Mouse (Mus musculus) fat pad, adult 2 months (tissue): ENCODE measurements around the gene Cobl.

Experiments used
- DNase-seq: peaks from one replicate; pipeline ENCODE4 v3.0.0-alpha.2; 2011; ENCODE audit warnings: low read depth, low spot score; ENCODE audit errors: extremely low read depth

Gene Cobl

DNA sequence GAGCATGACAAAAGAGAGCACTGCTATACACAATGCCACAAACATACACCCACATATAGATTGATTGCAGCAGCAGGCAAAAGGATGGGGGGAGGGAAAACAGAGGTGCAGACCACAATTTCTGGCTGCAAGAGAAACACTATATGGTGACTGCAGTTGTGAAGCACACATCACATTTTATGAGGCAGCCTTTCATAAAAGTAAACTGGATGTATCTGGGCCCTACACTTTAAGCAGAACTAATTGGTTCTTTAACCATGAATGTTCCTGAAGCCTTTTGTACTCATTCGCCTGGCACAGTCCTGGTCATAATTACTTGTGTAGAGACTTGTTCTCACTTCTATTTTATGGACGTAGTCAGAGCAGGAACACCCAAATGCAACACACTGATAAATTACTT, 19.5 kb downstream of the Cobl start:
- DNase-seq: no peak

DNA sequence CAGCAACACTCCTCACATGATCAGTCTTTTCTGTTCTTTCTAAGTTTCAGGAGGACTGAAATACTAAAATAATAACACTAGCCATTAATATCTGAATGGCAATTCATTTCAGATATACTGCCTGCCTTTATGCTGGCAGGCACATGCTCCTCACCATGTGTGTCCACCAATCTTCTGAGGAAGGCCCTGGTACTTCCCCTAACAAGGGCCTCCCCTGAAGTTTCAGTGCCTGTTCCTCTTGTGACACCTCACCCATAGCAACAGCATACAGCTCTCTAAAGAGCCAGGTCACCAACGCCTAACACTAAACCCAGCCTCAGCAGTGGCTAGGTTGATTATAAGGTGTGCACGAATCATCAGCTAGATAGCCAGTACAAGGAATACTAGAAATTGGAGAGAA, 20.5 kb downstream of the Cobl start:
- DNase-seq: no peak

DNA sequence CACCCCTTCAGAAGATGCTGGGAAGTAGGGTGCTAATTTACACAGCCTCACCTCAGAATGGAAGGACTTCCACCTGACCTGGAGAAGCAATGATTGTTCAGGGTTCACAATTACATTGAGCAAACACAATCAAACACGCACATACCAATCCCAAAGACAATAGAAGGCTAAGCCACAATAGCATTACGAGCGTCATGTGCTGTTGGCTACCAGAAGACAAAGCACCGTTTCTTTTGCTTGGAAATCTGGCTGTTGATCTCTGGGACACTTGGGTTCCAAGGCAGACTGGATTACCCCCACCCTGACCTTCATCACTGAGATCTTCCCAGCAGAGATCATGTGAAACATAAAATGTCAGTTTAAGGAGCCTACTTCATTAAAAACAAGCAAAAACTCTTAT, 21.1 kb downstream of the Cobl start:
- no peak for DNase-seq

DNA sequence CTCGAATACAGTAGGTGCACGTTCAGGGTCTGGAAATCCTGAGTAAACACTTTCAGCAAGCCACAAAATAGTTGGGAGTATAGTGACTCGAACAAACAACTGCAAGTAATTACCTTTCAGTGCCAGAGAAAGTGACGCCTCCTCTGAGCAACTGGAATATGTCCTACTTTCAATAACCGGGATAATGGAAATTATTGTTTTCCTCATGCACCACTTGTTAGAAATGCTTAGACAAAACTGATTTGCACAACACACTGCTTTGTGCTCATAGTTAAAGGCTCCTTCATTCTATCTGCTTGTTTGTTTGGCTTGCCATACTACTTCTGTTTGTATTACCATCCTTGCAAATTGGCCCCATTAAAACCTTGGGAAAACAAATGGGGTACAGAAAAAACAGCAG, 21.6 kb downstream of the Cobl start:
- no peak for DNase-seq

DNA sequence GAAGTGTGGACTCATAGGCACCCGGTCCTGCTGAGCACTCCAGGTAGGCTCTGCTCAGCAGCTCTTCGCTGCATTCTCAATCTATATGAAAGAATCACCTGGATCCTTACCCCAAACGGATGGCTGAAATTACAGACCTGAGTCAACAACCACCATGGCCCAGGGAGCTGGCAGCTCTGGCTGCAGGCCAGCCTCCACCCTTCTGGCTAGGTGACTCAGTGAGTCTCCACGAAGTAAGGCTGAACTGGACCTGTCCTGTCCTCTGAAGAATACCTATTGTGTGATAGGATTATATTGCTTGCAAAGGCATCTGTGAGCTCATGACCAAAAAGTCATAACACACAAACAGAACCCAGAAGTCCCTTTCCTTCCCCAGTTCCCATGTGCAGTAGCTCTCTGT, 22.5 kb downstream of the Cobl start:
- DNase-seq: no peak

DNA sequence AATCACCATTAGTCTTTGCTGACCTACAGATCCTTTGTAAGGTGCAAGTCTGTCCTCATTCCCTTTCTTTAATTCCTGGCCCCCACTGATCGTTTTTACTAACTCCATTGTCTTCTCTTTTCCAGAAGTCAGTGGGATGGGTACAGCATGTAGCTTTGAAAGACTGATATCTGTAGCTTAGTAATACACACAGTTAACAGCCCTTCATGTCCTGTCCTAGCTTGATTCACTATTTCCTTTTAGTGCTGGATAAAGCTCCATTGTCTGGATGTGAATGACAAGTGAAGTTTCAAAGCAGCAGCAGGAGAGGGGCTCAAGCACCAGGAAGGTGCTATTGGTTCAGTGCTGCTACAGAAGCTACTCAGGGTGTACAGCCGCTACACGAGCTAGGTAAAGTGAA, 28.9 kb downstream of the Cobl start:
- no peak for DNase-seq

DNA sequence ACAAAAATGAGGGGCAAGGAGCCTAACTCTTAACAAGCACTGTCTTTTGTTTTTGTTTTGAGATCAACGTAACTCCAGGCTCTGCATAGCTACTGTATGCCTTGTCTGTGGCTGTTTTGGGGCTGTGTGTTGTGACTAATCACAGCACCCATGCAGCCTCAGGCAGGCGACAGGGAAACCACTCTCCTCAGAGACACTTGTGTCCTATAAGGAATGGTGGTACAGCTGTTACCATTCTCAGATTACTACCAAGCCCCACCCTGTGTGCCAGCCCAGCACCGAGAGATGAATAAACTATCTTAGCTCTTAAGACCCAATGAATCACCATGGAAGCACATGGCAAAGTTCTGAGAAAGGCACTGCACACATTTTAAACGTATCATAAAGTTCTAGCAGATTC, 29.7 kb downstream of the Cobl start:
- DNase-seq: no peak

DNA sequence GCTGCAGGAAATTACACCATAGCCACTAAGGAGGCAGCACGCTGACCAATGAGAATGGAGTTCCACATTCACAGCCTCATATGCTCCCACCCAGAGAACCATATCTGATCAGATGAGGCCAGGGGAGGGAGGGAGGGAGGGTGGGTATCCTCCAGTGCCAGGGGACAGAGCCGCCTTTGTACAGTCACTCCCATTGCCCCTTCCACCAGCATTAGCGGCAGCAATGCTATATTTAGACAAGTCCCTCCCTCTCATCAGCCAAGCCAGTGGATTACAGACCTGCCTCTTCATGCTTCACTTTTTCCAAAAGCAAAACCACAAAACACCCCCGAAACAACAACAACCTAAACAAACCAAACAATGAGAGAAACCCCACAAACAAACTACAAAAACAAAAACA, 30.2 kb downstream of the Cobl start:
- no peak for DNase-seq

DNA sequence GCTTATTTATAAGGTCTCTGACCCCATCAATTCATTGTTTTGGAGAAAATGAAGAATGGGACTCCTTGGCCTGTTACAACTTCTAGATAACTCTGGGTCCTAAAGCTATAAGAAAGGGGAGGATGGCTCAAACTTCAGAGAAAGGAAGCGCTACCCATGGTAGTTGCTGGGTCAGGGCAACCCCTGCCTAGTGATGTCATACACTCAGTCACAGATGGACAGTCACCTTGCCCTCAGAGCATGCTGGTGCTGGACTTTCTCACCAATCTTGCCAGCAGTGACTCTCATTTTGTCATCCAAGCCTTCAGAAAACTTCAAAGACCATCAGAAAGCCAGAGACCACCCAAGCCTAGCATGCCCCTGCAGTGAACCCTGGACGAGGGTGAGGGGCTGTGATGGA, 32.8 kb downstream of the Cobl start:
- no peak for DNase-seq

DNA sequence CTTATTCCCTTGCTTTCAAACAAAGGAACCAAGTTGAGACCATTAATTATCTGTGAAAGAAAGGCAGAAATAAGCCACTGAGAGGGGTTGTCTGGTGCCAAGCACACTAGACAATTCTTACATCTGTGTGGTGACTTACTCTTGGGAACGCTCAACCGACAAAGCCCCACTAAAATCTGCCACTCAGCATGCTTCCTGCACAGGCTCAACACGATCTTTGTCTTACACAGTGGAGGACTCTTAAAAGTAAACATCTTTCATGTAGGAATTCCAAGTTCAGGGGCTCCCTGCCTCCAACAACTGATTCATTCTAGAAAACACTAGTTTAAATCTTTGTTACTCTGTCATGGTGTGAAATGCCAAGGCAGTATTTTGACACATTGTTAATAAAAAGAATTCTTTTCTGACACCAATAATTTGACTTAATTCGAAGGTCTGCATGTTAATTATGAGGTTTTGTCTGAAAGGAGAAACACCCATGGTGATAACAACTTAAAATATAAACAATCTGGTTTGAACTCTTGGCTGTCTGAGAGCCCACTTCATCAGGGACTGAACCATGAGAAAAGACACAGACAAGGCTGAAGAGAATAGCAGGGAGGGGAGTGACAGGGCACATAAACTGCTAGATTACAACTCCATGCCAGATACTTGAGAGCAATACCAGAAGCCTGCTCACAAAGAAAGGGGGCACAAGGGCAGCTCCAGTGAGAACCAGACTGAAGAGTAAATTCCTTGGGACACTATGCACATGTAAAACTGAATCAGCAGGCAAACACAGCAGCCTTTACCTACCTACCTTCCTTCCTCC, 34.3 kb downstream of the Cobl start:
- DNase-seq: no peak

DNA sequence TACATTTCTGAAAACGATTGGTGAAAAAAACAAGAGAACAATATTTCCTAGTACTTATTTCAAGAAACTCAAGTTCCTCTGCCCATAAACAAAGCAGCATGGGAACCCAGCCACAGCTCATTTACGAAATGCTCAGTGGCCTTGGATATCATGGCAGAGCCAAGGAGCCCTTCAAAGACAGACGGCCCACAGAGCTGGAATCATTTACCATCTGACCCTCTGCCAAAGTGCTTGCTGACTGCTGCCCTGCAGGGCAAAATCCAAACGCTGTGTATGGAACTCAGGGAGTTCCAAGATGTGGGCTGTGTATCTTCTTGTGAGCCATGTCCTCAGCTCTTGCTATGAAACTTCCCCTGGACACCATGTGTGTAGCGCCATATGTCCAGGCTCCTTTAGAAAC, 38.0 kb downstream of the Cobl start:
- no peak for DNase-seq

DNA sequence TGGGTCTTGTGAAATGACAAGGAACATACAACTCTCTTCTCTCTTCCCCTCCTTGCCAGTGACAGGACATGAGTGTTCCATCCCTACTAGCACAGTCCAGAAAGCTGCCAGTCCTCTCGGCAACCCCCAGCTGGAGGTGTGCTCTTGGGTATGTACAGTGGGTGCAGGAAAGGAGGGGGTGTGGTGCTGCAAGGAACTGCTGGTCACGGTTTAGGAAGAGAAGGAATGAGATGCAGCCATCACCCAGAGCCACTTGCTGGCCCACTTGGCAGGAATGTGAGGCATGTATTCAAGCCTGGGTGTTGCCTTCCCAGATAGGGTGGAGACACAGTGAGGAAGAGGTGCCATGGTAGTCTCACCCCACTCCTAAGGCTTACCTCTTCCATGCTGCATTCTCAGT, 40.6 kb downstream of the Cobl start:
- no peak for DNase-seq

DNA sequence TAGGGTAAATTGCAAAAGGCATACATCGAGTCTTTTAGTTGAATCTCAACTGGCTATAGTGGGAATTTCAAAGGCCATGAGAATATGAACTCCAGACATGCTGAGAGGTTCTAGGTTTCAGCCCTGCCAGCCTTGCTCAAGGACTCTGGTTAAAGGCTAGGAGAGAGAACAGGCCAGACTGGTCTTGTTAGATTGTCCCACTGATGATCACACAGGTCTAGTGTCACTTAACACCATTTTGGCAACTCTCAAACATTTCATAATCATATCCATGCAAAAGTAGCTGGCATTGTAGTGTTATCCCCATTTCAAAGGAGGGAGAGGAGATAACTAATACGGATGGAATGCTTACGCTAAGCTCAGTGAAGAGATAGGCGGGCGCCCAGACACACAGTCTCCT, 43.6 kb downstream of the Cobl start:
- peak; percentile 50 for DNase-seq

DNA sequence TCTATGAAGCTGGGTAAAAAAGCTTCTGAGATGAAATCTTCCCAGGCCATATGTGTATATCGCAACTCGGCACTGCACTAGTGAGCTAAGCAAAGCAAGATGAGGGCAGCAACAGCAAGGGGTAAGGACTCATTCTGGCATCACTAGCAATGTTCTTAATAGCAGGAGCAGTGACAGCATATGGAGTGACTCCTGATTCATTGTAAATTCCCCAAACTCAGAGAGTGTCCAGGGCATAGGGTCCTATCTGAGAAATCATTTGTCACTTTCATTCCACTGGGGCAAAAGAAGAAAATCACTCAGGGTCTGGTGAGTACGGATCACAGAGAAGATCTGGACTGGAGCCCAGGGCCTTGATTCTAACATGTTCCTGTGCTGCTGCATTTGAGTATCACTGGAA, 44.6 kb downstream of the Cobl start:
- DNase-seq: no peak

DNA sequence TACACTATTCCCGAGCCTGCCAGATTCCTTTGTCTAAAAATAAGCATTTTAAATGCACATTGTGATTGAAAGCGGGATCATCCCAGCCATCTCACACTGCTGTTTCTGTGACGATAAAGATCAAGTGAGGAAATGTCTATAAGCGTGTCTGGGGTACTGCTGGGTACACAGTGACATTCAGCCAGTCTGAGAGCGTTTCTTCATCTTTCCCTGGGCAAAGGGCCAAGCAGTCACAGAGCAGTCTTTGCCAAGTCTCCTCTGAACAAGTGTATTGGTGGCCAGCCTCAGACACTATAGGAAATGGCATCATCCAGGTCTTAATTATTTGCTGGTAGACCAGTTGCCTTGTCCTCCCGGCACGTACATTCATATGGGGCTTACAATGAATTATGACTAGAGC, 47.9 kb downstream of the Cobl start:
- DNase-seq: no peak

DNA sequence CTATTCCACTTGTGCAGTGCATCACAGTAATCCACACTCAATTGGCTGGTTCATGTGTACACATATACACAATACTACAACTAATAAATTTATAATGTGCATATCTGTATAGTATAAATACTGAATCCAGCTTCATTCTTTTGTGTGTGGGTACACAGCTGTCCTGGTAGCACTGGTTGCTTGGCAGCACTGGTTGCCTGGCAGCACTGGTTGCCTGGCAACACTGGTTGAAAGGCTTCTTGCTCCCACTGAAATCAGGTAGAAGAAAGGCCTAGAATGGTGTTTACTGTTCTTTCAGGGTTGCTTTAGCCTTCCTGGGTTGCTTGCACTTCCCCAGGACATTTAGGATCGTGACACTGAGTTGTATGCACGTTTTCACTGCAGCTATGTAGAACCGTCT, 49.4 kb downstream of the Cobl start:
- no peak for DNase-seq

DNA sequence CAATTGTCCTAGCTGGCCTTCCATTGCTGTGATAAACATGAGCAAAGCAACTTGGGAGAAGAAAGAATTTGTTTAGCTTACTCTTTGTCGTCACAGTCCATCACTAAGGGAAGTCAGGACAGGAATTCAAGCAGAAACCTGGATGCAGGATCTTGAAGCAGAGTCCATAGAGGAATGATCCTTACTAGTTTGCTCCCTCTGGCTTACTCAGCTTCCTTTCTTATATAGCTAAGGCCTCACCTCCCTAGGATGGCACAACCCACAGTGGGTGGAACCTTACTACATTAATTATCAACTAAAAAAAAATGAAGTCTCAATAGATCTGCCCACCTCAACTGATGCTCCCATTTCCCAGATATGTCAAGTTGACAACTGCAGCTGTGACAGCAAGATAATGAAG, 52.8 kb downstream of the Cobl start:
- DNase-seq: no peak

DNA sequence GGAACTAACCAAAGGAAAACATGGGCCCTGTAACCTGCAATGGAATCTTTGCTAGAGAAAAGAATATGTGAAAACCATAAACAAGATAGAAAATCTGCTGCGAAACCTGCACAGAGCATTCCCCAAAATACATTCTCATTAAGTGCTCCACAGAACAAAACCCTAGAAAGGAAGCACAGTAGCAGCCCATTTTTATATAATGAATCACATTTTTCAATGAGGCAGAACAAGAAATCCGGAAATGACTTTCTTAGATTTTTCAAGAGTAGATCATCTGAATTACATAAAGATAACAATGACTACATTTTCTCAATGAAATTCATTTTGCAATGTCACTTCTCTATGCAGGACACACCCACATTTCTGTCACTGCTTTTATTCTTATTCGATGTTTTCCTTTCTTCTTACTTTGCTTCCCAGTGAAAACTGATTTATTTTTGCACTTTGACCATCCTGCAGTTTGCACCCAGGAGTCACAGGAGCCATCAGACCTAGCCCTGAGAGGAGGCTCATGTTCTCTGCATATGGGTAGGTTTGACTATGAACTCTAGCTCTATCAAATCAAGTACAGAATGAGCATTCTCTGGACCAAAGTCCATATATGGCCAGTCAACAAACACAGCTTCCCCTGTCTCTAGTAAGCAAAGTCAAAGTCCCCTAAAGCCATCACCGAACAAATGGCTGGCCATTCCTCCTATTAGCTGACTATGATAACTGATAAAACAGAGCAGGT, 53.5 kb downstream of the Cobl start:
- no peak for DNase-seq

DNA sequence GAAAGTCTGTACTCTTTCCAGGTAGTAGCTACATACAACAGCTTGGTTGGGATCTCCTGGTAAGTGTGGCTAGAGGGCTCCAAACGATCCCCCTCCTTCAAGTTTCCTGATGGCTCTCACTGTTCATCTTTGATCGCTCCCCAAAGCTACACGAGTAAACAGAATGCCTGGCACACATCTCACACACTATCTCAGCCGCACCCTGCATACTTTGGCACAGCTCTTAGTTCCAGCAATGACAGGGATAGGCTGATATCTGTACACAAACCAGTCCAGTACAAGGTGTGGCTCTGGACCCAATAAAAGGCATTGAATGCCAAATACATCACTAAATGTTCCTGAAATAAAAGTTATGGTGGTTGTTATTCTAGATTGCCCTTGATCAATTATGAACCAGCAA, 55.3 kb downstream of the Cobl start:
- DNase-seq: no peak

DNA sequence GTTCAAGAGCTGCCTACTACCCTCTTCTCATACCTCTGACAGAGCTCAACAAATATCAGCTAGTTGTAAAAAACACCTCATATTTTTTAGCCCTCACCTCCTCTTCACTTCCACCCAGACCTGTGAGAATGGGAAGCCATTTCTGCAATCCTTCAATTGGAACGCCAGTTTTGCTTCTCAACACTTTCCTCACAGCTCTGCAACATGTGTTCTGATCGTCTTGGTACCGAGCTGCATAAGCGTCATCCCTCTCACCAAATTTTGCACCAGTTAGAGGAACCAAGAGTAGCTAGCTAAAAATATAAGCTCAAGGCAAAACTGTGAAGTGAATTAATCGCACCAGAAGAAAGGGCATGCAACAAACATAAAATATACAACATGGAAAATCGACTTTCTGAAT, 56.9 kb downstream of the Cobl start:
- no peak for DNase-seq

DNA sequence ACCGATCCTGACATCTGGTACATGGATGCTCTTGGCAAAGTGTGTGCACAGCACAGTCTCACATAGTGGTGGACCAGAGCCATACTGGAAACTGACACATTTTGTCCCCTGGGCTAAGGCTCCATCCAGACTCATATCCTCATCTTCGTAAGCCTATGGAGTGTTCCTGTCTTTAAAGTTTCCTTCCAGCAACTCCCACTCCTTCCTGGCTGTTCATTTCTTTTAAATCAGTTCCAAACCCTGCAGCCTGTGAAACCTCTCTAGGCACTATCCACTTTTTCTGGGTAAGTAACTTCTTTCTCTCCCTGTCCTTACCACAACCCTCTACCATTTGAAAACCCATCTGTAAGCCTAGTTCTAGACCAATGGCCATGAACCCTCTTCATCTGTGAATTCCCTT, 64.9 kb downstream of the Cobl start:
- no peak for DNase-seq

DNA sequence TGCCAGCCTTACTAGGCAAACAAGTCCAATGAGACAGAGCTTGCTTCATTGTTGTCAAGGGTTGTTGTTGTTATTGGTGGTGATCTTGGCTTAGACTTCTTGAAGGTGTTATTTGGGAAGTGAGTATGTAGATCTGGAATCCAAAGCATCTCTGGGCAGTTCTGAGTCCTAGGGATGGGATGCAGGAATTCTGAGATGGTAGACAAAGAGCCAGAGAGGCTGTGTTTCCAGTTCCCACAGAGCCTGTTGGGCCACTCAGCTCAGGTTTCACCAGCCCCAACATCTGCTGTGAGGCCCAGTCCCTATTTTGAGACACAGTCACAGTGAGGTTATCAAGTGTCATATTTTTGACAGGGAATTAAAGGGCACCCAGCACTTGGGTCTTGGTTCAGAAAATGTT, 68.6 kb downstream of the Cobl start:
- no peak for DNase-seq

DNA sequence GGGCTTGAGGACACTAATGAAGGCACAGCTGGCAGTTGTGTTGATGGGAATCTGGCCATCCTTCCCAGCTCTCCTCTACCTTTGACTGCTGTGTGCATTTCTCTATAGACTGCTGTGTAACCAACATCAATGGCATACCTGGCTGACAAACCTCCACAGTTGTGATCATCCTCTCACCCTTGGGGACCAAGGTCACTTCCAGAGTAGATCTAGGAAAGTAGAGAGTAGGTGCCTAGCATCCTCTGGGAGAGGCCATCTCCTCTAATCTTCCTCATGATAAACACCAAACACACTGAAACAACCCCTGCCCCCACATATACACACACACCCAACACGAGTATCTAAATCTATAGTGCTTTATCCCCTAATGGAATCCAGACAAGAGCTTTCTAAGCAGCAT, 70.1 kb downstream of the Cobl start:
- no peak for DNase-seq
